Mouse (Mus musculus) right cerebral cortex, adult 2 months (tissue): ENCODE measurements around the gene Dpysl5.

Experiments
- DNase-seq, 2 experiments: peaks; one replicate each; pipeline ENCODE4 v3.0.0; 2021 to 2022; ENCODE audit warnings: low spot score in 2 of 2

Gene Dpysl5

DNA sequence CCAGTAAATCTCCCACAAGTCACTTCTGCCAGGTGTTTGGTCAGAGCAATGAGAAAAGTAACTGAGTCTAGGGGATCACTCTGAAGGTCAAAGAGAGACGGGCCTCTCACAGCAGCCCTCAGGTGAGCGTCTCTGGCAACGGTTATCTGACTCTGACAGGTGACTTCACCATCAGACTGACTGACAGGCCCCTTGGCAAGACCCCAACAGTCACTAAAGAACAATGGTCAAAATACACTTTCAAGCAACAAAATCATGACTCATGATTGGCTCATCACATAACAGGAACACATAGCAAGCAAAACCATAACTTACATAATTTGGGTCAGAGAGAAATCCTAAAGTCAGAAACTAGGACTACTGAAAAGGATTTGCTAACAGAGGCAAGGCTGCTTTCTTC is 9.5 kb upstream of the Dpysl5 start:
- no peak for DNase-seq

DNA sequence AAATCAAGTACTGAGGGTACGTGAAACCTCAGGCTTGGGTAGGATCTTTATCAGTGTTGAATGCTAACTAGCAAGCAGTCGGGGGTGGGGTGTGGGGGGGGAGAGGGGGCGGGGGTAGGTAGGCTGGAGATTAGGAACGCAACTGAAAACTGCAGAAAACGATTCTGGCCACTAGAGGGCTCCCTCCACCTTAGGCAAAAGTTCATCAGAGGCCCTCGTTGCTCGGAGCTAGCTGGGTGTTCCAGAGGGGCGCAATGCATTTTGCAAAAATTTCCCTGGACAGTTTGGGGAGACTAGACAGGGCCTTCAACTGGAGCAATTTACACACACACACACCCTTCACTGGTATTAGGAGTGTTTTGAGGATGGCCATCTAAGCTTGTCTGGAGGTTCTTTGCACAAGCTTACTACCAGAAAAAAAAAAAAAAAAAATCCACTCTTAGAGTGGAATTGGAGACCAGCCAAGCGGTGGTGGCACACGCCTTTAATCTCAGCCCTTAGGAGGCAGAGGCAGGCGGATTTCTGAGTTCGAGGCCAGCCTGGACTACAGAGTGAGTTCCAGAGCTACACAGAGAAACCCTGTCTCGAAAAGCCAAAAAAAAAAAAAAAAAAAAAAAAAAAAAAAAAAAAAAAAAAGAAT is 1.5 kb upstream of the Dpysl5 start:
- peak; percentile 81 to 84 for DNase-seq

DNA sequence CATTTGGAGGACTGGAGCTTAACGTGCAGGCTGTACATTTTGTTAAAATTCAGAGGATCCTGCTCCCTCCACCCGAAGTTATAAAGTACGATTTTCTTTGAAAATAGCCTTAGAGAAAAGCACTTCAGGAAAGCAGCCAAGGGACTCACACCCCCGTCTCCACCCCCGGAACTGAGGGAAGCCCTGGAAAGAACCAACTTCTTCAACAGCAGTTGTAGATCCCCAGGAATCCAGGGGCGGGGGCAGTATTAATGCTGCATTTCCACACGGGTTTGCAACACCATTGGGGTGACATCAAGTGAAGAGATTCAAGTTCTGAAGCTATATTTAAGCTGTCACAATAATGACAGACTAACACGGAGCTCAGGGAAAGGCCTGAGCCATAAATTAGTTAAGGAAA is 878 bp upstream of the Dpysl5 start:
- DNase-seq, result peak; percentile 77 to 79

DNA sequence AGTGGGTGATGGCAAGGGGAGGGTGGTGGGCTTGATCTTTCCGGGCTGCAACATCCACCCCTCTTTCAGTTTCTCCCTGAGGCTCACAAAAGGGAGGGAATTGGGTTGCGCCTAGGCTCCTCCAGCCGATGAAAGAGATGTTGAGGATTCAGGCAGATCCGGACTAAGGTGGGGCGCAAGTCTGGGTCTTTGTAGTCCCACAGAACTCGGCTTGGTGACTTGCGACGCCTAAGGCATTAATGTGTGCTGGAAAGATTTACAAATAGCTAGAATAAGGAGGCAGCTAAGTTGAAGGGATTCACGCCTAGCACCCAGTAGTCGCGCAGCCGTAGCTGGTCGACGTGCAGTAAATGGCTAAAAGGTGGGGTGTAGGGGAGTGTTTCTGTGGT is 632 bp downstream of the Dpysl5 start:
- DNase-seq, result no peak

DNA sequence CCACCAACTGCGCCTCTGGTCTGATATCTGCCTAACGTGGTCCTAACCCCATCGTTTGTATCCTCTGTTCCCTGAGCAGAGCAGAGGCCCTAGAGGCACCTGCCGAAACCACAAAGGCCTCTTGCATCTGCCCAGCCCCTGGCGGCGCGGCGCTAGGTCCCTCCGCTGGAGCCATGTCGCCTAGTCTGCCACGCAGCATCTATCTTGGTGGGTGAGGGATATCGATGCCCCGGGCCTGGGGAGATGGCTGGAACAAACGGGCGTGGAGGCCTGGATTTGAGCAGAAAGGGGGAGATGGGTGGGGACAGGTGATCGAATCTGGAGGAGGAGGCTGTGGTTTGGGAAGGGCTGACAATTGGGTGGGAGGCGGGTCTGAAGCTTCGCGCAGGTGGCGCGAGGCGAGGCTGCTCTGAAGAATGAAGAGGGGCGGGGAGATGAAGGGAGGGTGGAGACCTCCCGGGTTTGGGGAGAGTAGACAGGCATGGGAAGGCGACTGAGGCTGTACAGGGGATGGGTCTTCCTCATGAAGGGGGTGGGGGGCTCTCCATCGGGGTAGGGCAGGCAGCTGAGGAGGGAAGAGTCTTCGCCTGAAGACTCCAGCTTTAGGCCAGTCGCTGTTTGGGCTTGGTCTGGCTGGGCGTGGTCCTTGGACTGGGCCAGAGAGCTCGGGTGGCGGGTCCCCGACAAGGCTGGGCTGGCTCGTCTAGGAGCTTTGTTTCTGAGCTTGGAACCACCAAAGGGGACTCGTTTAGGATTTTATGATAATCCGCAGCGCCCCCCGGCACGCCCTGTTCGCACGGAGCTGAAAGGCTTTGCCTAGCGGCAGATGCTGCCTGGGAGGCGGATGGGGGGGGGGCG is 1.3 kb downstream of the Dpysl5 start:
- peak; percentile 12 to 24 for DNase-seq

DNA sequence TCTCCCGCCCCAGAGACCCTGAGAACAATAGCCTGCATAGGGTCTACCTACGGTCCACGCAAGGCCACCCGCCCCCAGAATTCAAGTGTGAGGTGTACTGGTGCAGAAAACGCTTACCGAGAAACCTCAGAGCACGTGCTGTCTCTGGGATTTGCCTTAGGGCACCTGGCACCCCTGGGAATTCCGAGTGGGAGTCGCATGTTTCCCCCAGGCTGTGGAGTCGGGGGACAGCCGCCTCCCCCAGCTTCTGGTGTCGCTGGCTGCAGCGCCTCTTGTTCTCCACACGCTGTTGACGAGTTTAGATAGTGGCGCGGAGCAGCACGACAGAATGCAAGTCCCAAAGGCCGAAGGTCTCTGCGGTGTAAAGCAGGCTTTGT is 1.9 kb downstream of the Dpysl5 start:
- peak in 1 of 2 experiments; percentile 26 for DNase-seq

DNA sequence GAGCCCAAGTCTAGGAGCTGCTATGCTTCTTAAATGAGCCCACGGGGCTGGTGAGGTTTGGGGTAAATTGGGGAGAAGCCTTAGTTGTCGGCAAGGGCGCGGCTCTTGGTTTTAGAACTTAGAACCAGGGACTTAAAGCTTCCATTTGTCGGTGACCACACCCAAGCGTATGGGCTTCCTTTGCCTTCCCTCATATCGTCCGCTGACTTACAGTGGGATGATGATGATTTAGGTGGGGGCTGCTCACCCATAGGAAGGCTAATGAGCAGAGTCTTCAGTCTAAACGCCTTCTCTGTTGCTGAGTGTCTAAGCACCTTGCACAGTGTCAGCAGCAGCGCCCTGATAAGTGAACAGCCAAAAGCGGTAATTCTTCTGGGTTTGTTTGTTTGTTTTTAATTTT is 2.3 kb downstream of the Dpysl5 start:
- DNase-seq, result no peak

DNA sequence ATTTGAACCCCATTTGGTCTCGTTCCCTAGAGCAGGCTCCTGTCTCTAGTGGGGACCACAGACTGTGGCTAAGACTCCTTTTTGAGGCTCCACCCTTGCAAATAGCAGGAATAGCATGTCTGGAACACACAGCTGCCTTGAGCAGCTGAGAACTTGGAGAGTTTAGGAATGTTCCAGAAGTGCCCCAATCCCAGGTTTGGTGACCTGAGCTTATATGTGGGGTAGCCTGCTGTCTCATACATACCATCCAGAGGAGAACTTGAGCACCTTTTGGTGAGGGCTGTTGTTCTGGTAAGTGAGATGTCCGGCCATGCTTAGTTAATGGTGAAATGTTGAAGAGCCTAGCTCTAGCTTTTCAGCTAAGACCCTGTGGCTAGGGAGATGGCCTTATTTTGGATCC is 4.9 kb downstream of the Dpysl5 start:
- no peak for DNase-seq

DNA sequence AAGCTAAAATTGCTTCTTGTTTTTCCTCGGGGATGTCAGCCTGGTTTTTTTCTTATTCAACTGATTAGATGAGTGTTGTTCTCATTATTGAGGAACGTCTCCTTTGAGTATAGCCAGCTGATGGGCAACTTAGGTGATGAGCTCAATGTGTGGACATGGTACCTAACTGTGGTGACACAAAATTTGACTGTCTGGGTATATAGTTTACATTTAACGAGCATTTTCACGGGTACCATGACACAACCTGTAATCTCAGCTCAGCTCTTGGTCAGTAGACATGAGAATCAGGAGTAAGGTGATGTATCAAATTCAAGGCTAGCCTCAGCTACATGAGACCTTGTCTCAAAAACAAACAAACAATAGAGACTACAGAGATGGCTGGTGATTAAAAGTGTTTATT is 6.1 kb downstream of the Dpysl5 start:
- no peak for DNase-seq

DNA sequence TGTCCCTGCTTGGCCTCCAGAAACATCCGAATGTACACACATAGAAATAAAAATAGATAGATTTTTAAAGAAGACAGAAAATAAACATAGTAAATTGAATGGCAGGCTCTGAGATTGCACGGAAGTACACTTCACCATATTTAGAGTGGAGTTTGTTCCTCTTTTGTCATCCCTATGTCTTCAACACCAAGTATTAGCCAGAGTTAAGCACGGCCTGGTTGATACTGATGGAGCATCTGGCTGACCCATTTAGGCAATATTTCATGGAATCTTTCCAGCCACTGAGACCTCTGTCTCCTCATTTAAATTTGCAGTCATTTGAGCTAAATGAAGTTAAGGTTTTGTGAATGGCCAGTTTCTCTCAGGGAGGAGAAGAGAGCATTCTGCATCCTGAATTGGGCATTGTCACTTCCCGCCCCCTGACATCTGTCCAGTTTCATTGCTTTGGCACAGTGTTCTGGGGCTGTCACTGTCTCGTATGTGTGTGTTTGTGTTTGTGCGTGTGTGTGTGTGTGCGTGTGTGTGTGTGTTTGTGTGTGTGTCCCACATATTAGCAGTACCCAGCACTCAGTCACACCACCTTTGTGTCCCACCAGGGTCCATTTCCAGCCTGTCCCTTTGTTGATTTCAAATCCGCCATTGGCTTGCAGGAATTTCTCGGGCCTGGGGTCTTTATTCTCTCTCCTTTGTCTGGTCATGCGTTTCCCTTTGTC is 6.8 kb downstream of the Dpysl5 start:
- DNase-seq, result peak; percentile 16 to 34

DNA sequence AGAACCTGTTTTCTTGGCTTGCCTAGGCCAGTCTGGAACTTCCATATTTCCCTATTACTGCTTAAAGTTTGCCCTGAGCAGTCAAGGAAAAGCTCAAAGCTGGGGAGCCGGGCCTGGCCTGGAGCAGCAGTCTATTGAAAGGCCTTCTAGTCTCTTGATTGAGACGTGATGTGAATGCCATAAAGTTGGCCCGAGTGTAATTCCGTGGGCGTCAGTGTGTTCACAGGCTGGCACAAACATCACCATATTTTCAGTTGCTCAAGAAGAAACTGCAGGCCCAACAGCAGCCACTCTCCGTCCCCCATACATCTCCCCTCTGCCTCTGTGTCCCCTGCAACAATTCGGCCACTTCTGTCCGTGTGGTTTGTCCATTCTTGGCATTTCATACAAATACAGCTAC is 10.6 kb downstream of the Dpysl5 start:
- DNase-seq, result no peak

DNA sequence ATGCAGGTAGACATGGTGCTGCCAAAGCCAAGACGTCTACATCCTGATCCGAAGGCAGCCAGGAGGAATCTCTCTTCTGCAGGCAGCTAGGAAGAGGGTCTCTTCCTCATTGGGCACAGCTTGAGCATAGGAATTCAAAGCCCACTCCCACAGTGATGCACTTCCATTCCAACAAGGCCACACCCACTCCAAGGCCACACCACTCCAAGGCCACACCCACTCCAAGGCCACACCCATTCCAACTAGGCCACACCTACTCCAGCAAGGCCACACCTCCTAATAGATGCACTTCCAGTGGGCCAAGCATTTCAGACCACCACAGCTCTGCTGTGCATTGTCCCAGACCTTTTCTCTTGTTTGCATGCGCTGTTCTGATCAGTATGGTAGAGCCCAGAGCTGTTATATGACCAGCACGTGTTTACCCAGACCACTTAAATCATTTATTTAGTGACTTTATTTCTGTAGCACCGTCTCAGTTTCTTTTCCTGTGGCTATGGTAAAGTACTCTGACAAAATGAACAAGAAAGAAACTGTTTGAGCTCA is 14.9 kb downstream of the Dpysl5 start:
- DNase-seq, result no peak

DNA sequence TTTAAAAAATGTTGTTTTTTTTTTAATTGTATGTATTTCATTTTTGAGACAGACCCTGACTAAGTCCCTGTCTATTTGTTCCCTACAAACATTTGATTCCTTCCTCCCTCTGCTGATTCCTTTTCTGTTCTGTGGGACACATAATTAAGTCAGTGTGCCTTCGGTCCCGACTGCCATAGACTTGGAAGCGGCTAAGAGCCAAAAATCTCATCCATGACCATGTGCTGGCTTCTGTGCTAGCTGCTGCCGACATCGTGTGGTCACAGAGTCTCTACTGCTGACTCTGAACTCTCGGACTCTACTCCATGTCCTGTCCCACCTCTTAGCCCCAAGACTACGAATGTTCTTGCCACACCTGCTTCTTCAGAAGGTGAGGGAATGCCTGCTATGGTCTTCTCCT is 21.1 kb downstream of the Dpysl5 start:
- no peak for DNase-seq

DNA sequence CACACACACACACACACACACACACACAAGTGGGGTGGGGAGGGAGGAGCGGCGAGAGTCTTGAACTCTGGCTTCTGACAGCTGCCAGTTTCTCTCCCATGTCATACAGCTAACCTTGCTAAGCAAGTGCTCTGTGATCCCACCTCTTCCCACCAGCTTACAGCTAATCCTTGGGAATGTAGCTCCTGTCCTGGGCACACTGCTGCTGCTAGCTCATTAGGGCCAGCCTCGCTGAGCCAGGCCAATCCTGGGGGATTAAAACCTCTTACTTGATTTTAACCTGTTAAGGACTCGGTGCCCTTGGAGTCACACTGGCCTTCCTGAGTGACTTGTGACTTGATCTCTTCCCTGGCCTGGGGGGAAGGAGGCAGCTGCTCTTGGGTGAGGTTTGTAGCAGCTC is 23.3 kb downstream of the Dpysl5 start:
- no peak for DNase-seq

DNA sequence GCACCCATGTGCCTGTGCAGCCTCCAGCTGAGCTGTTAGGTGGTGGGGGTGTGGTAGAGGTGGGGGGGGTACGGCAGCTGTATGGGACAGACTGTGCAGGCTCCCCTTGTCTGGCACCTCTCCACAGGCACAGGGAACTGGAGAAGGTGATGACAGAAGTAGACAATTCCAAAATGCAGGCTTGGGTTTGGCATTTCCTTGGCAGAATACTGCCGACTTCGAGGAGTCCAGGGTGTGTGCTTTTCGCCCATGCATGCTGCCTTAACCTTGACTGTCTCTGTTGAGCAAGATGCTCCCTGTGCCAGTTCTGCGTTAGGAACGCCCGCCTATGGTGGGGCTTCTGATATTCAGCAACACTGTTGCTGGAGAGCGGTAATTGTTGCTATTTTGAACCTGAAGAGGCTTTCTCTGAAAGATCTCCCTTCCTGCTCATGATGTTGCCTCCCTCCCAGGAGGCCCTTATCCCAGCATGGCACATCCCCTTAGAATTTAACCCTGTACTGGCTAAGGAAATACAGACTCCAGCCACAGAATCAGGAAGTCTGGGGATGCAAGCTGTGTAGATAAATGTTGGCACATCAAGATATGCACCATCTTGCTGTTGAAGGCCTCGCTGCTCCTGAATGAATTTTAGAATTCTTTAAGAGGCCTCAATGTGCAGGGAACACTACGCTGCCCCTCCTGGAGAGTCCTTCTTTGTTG is 26.9 kb downstream of the Dpysl5 start:
- peak; percentile 26 to 29 for DNase-seq

DNA sequence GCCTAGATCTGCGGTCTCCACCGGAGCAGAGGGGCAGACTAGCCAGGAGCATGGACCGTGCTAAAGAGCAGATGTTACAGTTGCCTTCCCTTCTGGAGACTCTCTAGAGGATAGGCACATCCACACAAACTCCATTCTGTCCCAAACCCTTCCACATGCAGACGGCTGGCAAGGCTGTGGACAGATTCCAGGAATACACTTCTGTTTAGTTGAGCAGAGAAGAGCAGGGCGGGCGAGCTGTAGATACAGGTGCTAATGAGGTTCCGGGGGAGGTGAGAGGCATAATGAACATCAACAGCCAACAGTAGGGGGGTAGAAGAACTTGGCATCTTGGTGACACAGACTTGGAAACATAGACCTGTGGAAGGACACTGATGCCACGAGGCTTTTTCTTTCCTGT is 28.2 kb downstream of the Dpysl5 start:
- DNase-seq, result peak; percentile 22 to 43

DNA sequence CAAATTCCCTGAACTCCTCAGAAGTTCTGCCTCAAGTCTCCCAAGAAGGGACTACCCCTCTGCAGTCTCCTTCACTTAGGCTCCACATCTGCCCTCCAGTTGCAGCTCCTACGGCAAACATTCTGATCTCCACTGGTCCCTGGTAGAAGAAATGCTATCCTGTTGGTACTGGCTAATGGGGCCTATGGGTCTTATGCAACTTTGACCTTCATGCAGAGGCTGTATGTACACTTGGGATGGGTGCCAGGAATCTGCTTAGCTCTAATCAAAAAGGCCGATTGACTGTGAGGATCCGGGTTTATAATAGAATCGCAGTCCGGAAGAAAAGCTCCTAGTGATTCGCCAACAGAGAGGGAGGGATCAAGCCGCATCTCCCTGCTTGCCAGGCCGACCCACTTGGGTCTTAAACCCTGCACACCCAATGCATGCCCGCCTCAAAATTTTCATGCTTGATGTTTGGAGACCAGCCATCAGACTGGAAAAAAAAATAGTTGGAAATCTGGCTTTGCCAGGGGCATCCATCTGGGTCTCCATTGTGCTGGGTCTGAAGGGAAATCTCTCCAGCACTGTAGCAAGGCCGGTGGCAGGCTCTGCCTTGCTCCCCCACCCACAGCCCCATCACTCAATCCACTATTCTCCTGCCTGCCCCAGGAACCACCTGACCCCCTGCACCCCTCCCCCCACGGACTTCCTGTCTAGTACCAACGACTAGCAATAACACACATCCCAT is 38.4 kb downstream of the Dpysl5 start:
- DNase-seq, result no peak

DNA sequence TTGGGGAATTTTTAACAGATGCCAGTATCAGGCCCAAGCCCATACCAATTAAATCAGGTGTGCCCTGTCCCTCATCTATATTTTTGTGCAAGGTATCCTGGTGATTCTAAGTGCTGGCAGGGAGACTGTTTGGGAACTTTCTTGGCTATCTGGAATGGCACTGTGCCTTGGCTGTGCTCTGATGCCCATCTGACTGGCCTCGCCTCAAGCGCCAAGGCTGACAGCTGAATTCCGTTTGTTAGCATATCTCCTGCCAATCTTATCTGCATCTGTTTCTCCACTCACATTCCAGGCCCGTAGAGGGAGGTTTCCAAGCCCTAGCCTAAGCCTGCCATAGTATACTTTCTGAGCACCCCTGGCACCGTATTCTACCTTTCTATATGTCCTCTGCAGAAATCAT is 39.7 kb downstream of the Dpysl5 start:
- no peak for DNase-seq

DNA sequence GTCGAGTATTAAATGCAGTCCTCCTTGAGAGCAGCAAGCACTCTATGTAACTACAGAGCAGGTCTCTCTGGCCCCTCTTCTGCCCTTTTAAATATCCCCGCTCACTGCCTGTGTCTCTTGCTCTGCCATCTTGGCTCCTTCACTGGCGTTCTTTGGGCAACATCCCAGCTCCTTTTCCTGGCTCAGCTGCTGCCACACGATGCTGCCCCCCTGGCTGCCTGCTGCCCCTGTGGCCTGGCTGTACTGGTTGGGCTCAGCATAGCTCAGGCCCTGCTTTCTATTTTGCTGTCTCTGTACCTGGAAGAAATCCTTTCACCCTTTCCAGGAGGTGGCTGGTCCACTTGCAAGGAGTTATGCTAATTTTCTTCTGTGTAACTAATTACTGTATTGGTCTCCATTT is 41.8 kb downstream of the Dpysl5 start:
- no peak for DNase-seq

DNA sequence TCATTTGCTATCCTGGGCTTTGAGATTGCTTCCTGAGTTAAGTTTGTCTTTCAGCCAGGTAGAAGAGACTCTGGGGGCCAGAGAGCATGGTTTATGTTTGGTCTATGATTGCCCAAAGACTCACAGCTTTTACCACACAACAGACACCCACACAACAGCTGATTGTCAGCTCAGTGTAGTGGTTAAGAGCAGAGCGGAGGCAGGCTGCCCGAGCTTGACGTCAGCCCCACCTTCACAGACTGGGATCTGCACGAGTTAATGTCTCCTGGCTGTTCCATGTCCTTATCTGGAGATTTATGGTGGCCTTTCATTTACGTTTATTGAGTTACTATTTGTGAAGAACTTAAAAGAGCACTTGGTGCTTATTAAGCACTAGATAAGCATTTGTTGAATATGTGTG is 43.9 kb downstream of the Dpysl5 start:
- DNase-seq, result peak; percentile 32 to 55

DNA sequence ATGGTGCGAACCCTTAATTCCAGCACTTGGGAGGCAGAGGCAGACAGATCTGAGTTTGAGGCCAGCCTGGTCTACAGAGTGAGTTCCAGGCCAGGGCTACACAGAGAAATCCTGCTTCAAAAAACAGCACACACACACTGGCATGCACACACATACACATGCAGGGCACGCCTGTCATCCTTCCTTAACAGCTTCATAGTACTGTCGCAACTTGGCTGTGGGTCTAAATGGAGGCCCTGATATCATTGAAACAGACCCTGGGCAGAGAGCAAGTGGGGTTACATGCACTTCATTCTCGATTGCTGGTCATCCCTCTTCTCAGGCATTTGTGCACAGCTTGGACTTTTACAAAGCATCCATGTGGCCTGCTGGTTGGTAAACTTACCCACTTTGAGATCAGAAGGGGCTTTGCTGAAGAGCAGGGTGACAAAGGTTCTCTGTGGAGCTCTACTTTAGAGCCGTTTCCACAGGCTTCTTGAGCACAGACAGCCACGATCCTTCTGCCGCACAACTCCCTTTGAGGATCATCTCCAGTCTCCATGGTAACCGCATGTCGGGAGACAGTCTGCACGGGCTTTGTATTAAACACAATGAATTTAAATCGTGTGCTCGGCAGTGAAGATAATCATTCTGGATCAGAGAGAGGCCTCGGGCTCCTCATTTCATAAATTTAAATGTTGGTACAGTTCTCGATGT is 51.6 kb downstream of the Dpysl5 start:
- peak; percentile 60 for DNase-seq
